Mouse (Mus musculus): ENCODE measurements around the gene Tmem200c. TPM values are rescaled to one million over a fixed set of nuclear protein-coding genes. Genes with fewer than 3 reads are reported as not detected.

Gene Tmem200c
- total RNA-seq, 4 experiments from 2014 or later: 7.7 to 10.4 (median 8.8) TPM

Other genes with a start within 250 kb of the Tmem200c start
- gene Epb41l3, start 249.1 kb downstream of the Tmem200c start, total RNA-seq (2022): 100 to 1,000 TPM; 136 to 161 (median 142) TPM